Mouse (Mus musculus): ENCODE results near the gene Cstf3.

DNA sequence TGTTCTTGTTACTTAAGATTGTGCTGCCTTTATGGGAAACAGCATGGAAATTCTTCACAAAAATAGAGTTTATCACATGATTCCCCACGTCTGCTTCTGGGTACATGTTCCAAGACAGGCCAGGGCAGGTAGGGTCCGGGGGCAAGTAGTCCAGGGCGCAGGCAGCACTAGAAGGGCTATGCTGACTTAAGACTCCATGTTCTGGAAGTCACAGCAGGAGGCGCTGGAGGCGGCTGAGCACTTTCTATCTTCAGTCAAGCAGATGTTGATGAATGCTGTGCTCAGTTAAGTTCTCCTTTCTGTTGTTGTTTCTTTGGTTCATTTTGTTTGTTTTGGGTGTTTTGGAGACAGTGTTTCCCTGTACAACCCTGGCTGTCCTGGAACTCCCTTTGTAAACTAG is 14.1 kb upstream of the Cstf3 start:
- TF ChIP-seq CTCF (IDR thresholded peaks at IDR 0.05) = no peak
- TF ChIP-seq POLR2A (IDR thresholded peaks at IDR 0.05; ENCODE audit: insufficient read depth, low read depth, low read length) = no peak
- no peak for TF ChIP-seq EP300 (IDR thresholded peaks at IDR 0.05; ENCODE audit: insufficient read depth, low read depth, low read length)
